Mouse (Mus musculus): Measurements from ENCODE around the gene Plppr4. TPM values are rescaled to one million over a fixed set of nuclear protein-coding genes. Genes with fewer than 3 reads are reported as not detected.

Gene Plppr4
- total RNA-seq, 4 experiments from 2014 or later: 147 to 156 (median 148) TPM

DNA sequence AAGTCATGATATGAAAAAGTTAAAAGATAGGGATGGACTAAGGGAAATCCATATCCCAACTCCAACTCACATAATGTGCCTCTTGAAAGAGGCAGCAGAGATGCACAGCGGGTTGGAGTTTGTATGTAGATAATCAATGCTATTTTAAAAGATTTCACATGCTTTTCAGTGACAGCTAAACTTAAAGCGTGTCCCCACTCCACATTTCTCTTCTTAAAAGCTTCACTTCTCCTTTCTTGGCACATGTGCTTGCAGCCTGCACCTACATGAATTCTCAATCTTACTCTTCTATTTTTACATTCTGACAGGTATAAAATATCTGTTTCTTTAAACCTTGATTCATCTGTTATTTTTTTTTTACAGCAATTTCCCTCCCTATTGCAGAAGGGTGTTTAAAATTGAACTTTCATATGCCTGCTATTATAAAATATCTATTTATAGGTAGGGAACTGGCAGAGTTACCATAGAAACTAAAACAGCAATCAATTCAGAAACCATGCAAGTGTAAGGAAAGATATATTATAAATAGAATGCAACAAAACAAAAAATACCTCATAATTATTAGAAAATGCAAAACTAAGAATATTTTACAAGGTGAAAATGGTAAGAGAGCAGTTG is 66.3 kb downstream of the Plppr4 start:
- no peak for DNase-seq (ENCODE audit: low spot score in 2 of 2)

Small RNAs within 50 kb of the gene (microRNA-seq; reads per million reads assigned to microRNA genes)
- gene Gm22408: 0 to 0.44 reads per million in 2 experiments

Other genes with a start within 250 kb of the Plppr4 start
- 10 to 100 TPM; 25.1 to 33.1 (median 29.6) TPM for gene Plppr5, start 214.0 kb upstream of the Plppr4 start, total RNA-seq (2022)

All from left cerebral cortex, adult 8-10 months (tissue).